Mouse (Mus musculus): Measurements from ENCODE around the gene Nfia.

GRCm38 (mm10) chr4:97939492-97939891, 167.0 kb downstream of the Nfia start:
- no peak for TF ChIP-seq CTCF (IDR thresholded peaks at IDR 0.05; ENCODE audit: borderline replicate concordance, insufficient read depth, low read length)
- no peak for TF ChIP-seq POLR2A (IDR thresholded peaks at IDR 0.05; ENCODE audit: low read depth, low read length)

All from embryonic fibroblast, embryonic 13.5 days (primary cell).